Mouse (Mus musculus): ENCODE measurements around the gene Cckbr. TPM values are rescaled to one million over a fixed set of nuclear protein-coding genes. Genes with fewer than 3 reads are reported as not detected.

Gene Cckbr
- polyA plus RNA-seq (2016; fragmentation: Nextera tagmentation; extraction: Ambion mirVana) = not detected in 2 replicates

GRCm38 (mm10) chr7:105425424-105426043, at the start of gene Cckbr:
Gene Cckbr, plus strand, starts transcription at chr7:105425731.
- H3K4me1 ChIP-seq (replicated peaks) = peaks cover 11% of the 10 kb centered on the region
- no peaks in the 10 kb centered on the region for H3K9me3 ChIP-seq
- H3K36me3 ChIP-seq = no peaks in the 10 kb centered on the region
- peak; percentile 83 for ATAC-seq (ENCODE audit: insufficient number of reproducible peaks, insufficient read depth, low FRiP score, low TSS enrichment, low read depth)
- no peak within 1 kb of the TSS; the same call in 1 of the 2 replicates for H3K9ac ChIP-seq (replicated peaks)
- H3K27me3 ChIP-seq = peaks cover 55% of the 10 kb centered on the region
- no peak within 1 kb of the TSS for H3K27ac ChIP-seq
- 2% methylated on average over 31 of the region's 31 CpGs for WGBS
- H3K4me3 ChIP-seq (replicated peaks) = peak within 1 kb of the TSS; percentile 40
- peak within 1 kb of the TSS; percentile 77 for H3K4me2 ChIP-seq

GRCm38 (mm10) chr7:105380329-105380728, 45.2 kb upstream of the Cckbr start:
- Histone ChIP-seq H3K9ac (replicated peaks) (no peak overlapping the region), H3K4me1 (replicated peaks) (no peaks in the 10 kb centered on the region), H3K4me3 (replicated peaks) (no peak overlapping the region), H3K27ac (no peak overlapping the region), H3K27me3 (no peaks in the 10 kb centered on the region), H3K9me3 (no peaks in the 10 kb centered on the region), H3K4me2 (no peak overlapping the region), H3K36me3 (peaks cover 87% of the 10 kb centered on the region)
- ATAC-seq (ENCODE audit: insufficient number of reproducible peaks, insufficient read depth, low FRiP score, low TSS enrichment, low read depth) = no peak
- WGBS = 96% methylated on average over 3 of the region's 3 CpGs

GRCm38 (mm10) chr7:105387696-105388095, 37.8 kb upstream of the Cckbr start:
- H3K4me3 ChIP-seq (replicated peaks) = no peak overlapping the region
- no peaks in the 10 kb centered on the region for H3K9me3 ChIP-seq
- no peak for ATAC-seq (ENCODE audit: insufficient number of reproducible peaks, insufficient read depth, low FRiP score, low TSS enrichment, low read depth)
- WGBS = 95% methylated on average over 2 of the region's 2 CpGs
- no peaks in the 10 kb centered on the region for H3K27me3 ChIP-seq
- peaks cover 78% of the 10 kb centered on the region for H3K36me3 ChIP-seq
- H3K27ac ChIP-seq = no peak overlapping the region
- H3K4me2 ChIP-seq = no peak overlapping the region
- H3K4me1 ChIP-seq (replicated peaks) = no peaks in the 10 kb centered on the region
- no peak overlapping the region for H3K9ac ChIP-seq (replicated peaks)

- Histone ChIP-seq H3K4me2 (no peak overlapping the region), H3K27me3 (no peaks in the 10 kb centered on the region), H3K4me3 (replicated peaks) (no peak overlapping the region), H3K9ac (replicated peaks) (no peak overlapping the region), H3K27ac (no peak overlapping the region), H3K9me3 (no peaks in the 10 kb centered on the region), H3K4me1 (replicated peaks) (no peaks in the 10 kb centered on the region), H3K36me3 (peaks cover 56% of the 10 kb centered on the region)
- 87% methylated on average over 2 of the region's 2 CpGs for WGBS
- no peak for ATAC-seq (ENCODE audit: insufficient number of reproducible peaks, insufficient read depth, low FRiP score, low TSS enrichment, low read depth)
Observed at GRCm38 (mm10) chr7:105390236-105390635, 35.3 kb upstream of the Cckbr start.

GRCm38 (mm10) chr7:105394606-105395005, 30.9 kb upstream of the Cckbr start:
- no peak overlapping the region for H3K27ac ChIP-seq
- no peak overlapping the region for H3K4me3 ChIP-seq (replicated peaks)
- no peak overlapping the region for H3K4me2 ChIP-seq
- WGBS = 79% methylated on average over 1 of the region's 1 CpGs
- no peak for ATAC-seq (ENCODE audit: insufficient number of reproducible peaks, insufficient read depth, low FRiP score, low TSS enrichment, low read depth)
- H3K4me1 ChIP-seq (replicated peaks) = peaks cover 9% of the 10 kb centered on the region
- H3K27me3 ChIP-seq = no peaks in the 10 kb centered on the region
- no peak overlapping the region for H3K9ac ChIP-seq (replicated peaks)
- H3K36me3 ChIP-seq = peaks cover 15% of the 10 kb centered on the region
- no peaks in the 10 kb centered on the region for H3K9me3 ChIP-seq

- Histone ChIP-seq H3K36me3 (peaks cover 9% of the 10 kb centered on the region; the same call in 1 of the 2 replicates), H3K9me3 (no peaks in the 10 kb centered on the region), H3K4me2 (no peak overlapping the region), H3K4me3 (replicated peaks) (no peak overlapping the region), H3K27ac (no peak overlapping the region), H3K27me3 (no peaks in the 10 kb centered on the region), H3K4me1 (replicated peaks) (peaks cover 9% of the 10 kb centered on the region), H3K9ac (replicated peaks) (no peak overlapping the region)
- no peak for ATAC-seq (ENCODE audit: insufficient number of reproducible peaks, insufficient read depth, low FRiP score, low TSS enrichment, low read depth)
Observed at GRCm38 (mm10) chr7:105395131-105395820, 30.3 kb upstream of the Cckbr start.

GRCm38 (mm10) chr7:105396126-105396525, 29.4 kb upstream of the Cckbr start:
- H3K9me3 ChIP-seq = no peaks in the 10 kb centered on the region
- ATAC-seq (ENCODE audit: insufficient number of reproducible peaks, insufficient read depth, low FRiP score, low TSS enrichment, low read depth) = no peak
- no peak overlapping the region for H3K4me3 ChIP-seq (replicated peaks)
- H3K27me3 ChIP-seq = no peaks in the 10 kb centered on the region
- H3K9ac ChIP-seq (replicated peaks) = no peak overlapping the region
- H3K27ac ChIP-seq = no peak overlapping the region
- no peak overlapping the region for H3K4me2 ChIP-seq
- H3K4me1 ChIP-seq (replicated peaks) = peaks cover 9% of the 10 kb centered on the region
- peaks cover 9% of the 10 kb centered on the region; the same call in 1 of the 2 replicates for H3K36me3 ChIP-seq

- H3K9ac ChIP-seq (replicated peaks) = peak overlapping the region; percentile 84
- peak; percentile 50; the same call in 1 of the 2 replicates for ATAC-seq (ENCODE audit: insufficient number of reproducible peaks, insufficient read depth, low FRiP score, low TSS enrichment, low read depth)
Observed at GRCm38 (mm10) chr7:105399058-105399934, 26.2 kb upstream of the Cckbr start.

GRCm38 (mm10) chr7:105399935-105400624, 25.5 kb upstream of the Cckbr start, which contains the start of gene Fam160a2:
Gene Fam160a2, minus strand, starts transcription at chr7:105400054.
- WGBS = under 1% methylated on average over 55 of the region's 55 CpGs

More at GRCm38 (mm10) chr7:105399058-105399934, 26.2 kb upstream of the Cckbr start:
- Histone ChIP-seq H3K27ac (peak overlapping the region; percentile 66), H3K4me1 (replicated peaks) (peaks cover 9% of the 10 kb centered on the region), H3K27me3 (no peaks in the 10 kb centered on the region), H3K36me3 (no peaks in the 10 kb centered on the region; the same call in 1 of the 2 replicates), H3K9me3 (no peaks in the 10 kb centered on the region), H3K4me2 (peak overlapping the region; percentile 75), H3K4me3 (replicated peaks) (peak overlapping the region; percentile 80)
- 3% methylated on average over 25 of the region's 25 CpGs for WGBS

GRCm38 (mm10) chr7:105404268-105404667, 21.3 kb upstream of the Cckbr start, which contains the start of gene Cnga4:
Gene Cnga4, plus strand, starts transcription at chr7:105404568.
- Histone ChIP-seq H3K36me3 (no peaks in the 10 kb centered on the region), H3K9me3 (no peaks in the 10 kb centered on the region), H3K4me1 (replicated peaks) (no peaks in the 10 kb centered on the region), H3K9ac (replicated peaks) (no peak within 1 kb of the TSS), H3K4me2 (no peak within 1 kb of the TSS), H3K27me3 (no peaks in the 10 kb centered on the region), H3K27ac (no peak within 1 kb of the TSS), H3K4me3 (replicated peaks) (no peak within 1 kb of the TSS)
- WGBS = 54% methylated on average over 5 of the region's 5 CpGs
- no peak for ATAC-seq (ENCODE audit: insufficient number of reproducible peaks, insufficient read depth, low FRiP score, low TSS enrichment, low read depth)

More at GRCm38 (mm10) chr7:105399935-105400624, 25.5 kb upstream of the Cckbr start, which contains the start of gene Fam160a2:
- H3K4me2 ChIP-seq = peak within 1 kb of the TSS; percentile 75
- H3K27me3 ChIP-seq = no peaks in the 10 kb centered on the region
- no peaks in the 10 kb centered on the region for H3K9me3 ChIP-seq
- peak within 1 kb of the TSS; percentile 84 for H3K9ac ChIP-seq (replicated peaks)
- H3K36me3 ChIP-seq = no peaks in the 10 kb centered on the region
- H3K27ac ChIP-seq = peak within 1 kb of the TSS; percentile 82
- H3K4me3 ChIP-seq (replicated peaks) = peak within 1 kb of the TSS; percentile 80
- peaks cover 9% of the 10 kb centered on the region for H3K4me1 ChIP-seq (replicated peaks)
- peak; percentile 100 for ATAC-seq (ENCODE audit: insufficient number of reproducible peaks, insufficient read depth, low FRiP score, low TSS enrichment, low read depth)

Measured in limb, embryonic 12.5 days (tissue).